Mouse (Mus musculus): ENCODE data around the gene Ppfia2.

DNA sequence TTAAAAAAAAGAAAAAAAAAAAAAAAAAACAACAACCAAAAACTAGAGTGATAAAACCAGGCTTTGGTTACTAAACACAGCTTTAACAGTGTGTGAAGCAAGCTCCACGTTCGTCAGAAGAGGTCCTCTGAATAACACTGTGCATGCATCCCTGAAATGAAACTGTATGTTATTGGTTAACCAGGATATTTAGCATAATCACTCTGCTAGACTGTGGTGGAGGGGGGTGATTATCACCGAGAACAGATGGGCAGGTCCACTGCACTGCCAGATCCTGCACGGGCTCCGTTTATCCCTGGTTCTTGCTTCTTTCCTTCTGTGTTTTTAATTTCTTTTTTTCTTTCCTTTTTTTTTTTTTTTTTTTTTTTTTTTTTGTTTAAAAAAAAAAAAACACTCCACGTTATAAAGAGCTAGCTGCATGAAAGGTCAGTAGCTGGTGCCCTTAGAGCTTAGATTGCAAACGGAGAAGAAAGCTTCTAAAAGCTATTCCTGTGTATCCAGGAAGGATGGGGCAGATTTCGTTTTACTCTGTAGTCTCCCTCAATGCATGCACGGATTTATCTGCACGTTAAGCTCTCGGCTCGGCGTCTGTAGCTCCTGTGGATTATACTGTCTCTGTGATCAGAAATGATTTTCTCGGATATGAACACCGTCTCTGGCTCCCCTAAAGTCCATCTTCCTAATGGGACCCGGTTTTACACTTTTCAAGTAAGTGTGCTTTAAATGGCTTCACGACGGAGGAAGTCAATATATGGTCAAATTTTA is 162.2 kb downstream of the Ppfia2 start:
- TF ChIP-seq EP300 (IDR thresholded peaks at IDR 0.05; ENCODE audit: insufficient read depth, low read depth, low read length) (no peak), CTCF (IDR thresholded peaks at IDR 0.05) (no peak), POLR2A (IDR thresholded peaks at IDR 0.05; ENCODE audit: insufficient read depth, low read depth, low read length) (no peak)

Measured in heart, adult 2 months (tissue).